Mouse (Mus musculus) retina, embryonic 14.5 days (tissue): ENCODE results near the gene Aff3.

ENCODE experiments used
- DNase-seq: peaks from one replicate; pipeline ENCODE4 v3.0.0-alpha.2; 2015; ENCODE audit warnings: low spot score

Gene Aff3

GRCm38 (mm10) chr1:38664777-38665176 is at the start of gene Aff3:
TSS of gene Aff3 (minus strand) at chr1:38664955.
- no peak for DNase-seq

GRCm38 (mm10) chr1:38700646-38701045 is 35.9 kb upstream of the Aff3 start:
- DNase-seq: no peak

GRCm38 (mm10) chr1:38699244-38699643 is 34.5 kb upstream of the Aff3 start:
- no peak for DNase-seq

GRCm38 (mm10) chr1:38695812-38696681 is 31.3 kb upstream of the Aff3 start:
- peak; percentile 15 for DNase-seq

GRCm38 (mm10) chr1:38695089-38695811 is 30.5 kb upstream of the Aff3 start:
- no peak for DNase-seq

GRCm38 (mm10) chr1:38694142-38694541 is 29.4 kb upstream of the Aff3 start:
- no peak for DNase-seq

GRCm38 (mm10) chr1:38690471-38690870 is 25.7 kb upstream of the Aff3 start:
- no peak for DNase-seq

GRCm38 (mm10) chr1:38688216-38688615 is 23.5 kb upstream of the Aff3 start:
- no peak for DNase-seq

- no peak for DNase-seq
Observed at GRCm38 (mm10) chr1:38685706-38686105, 21.0 kb upstream of the Aff3 start.

- DNase-seq: no peak
Observed at GRCm38 (mm10) chr1:38683158-38683721, 18.5 kb upstream of the Aff3 start.

- no peak for DNase-seq
Observed at GRCm38 (mm10) chr1:38679890-38680289, 15.1 kb upstream of the Aff3 start.

- DNase-seq: no peak
Observed at GRCm38 (mm10) chr1:38671756-38672155, 7.0 kb upstream of the Aff3 start.

- no peak for DNase-seq
Observed at GRCm38 (mm10) chr1:38671019-38671418, 6.3 kb upstream of the Aff3 start.

GRCm38 (mm10) chr1:38668327-38668726 is 3.6 kb upstream of the Aff3 start:
- DNase-seq: no peak

- DNase-seq: no peak
Observed at GRCm38 (mm10) chr1:38667892-38668291, 3.1 kb upstream of the Aff3 start.

GRCm38 (mm10) chr1:38666766-38667118 is 2.0 kb upstream of the Aff3 start:
- no peak for DNase-seq

GRCm38 (mm10) chr1:38666111-38666765 is 1.5 kb upstream of the Aff3 start:
- no peak for DNase-seq

- no peak for DNase-seq
Observed at GRCm38 (mm10) chr1:38665611-38666010, 856 bp upstream of the Aff3 start.

GRCm38 (mm10) chr1:38664261-38664660 is 494 bp downstream of the Aff3 start:
- DNase-seq: no peak

- DNase-seq: no peak
Observed at GRCm38 (mm10) chr1:38662616-38663193, 2.0 kb downstream of the Aff3 start.

- DNase-seq: no peak
Observed at GRCm38 (mm10) chr1:38658933-38659553, 5.7 kb downstream of the Aff3 start.

GRCm38 (mm10) chr1:38658376-38658775 is 6.4 kb downstream of the Aff3 start:
- DNase-seq: no peak
